Mouse (Mus musculus): ENCODE results near the gene Sinhcaf. TPM values are rescaled to one million over a fixed set of nuclear protein-coding genes. Genes with fewer than 3 reads are reported as not detected.
"Not testable (repeated sequence)": the region's sequence is repeated elsewhere in the genome, so short reads cannot be mapped to it uniquely, and the experiment has no call there.

The Sinhcaf gene
- not detected in 2 replicates for polyA plus RNA-seq (2012; ENCODE audit: insufficient read depth, insufficient read length, low replicate concordance, missing spikeins)

GRCm38 (mm10) chr6:148946409-148946742 lies at the start of gene Sinhcaf:
TSS of gene Sinhcaf (minus strand) at chr6:148946467.
- no peak for TF ChIP-seq POLR2A (IDR thresholded peaks at IDR 0.05; ENCODE audit: insufficient read depth, low read depth, low read length)
- TF ChIP-seq CTCF (IDR thresholded peaks at IDR 0.05; ENCODE audit: insufficient read depth, low read depth, low read length) = no peak
- H3K4me3 ChIP-seq (ENCODE audit: insufficient read depth, low read depth, low read length) = peak within 1 kb of the TSS; percentile 60
- no peak within 1 kb of the TSS for H3K27ac ChIP-seq (ENCODE audit: insufficient read depth, low read depth, low read length)
- H3K4me1 ChIP-seq (ENCODE audit: control insufficient read depth, insufficient read depth, low read length) = peaks cover 11% of the 10 kb centered on the region
- WGBS = under 1% methylated on average over 47 of the region's 47 CpGs

- H3K4me3 ChIP-seq (ENCODE audit: insufficient read depth, low read depth, low read length) = no peak overlapping the region
- H3K27ac ChIP-seq (ENCODE audit: insufficient read depth, low read depth, low read length) = no peak overlapping the region
- H3K4me1 ChIP-seq (ENCODE audit: control insufficient read depth, insufficient read depth, low read length) = no peaks in the 10 kb centered on the region
- 77% methylated on average over 5 of the region's 5 CpGs for WGBS
- no peak for TF ChIP-seq POLR2A (IDR thresholded peaks at IDR 0.05; ENCODE audit: insufficient read depth, low read depth, low read length)
- TF ChIP-seq CTCF (IDR thresholded peaks at IDR 0.05; ENCODE audit: insufficient read depth, low read depth, low read length) = no peak
Observed at GRCm38 (mm10) chr6:148994327-148994999, 48.2 kb upstream of the Sinhcaf start.

GRCm38 (mm10) chr6:148993117-148994077 lies 47.1 kb upstream of the Sinhcaf start:
- Histone ChIP-seq H3K27ac (ENCODE audit: insufficient read depth, low read depth, low read length) (no peak overlapping the region), H3K4me1 (ENCODE audit: control insufficient read depth, insufficient read depth, low read length) (no peaks in the 10 kb centered on the region), H3K4me3 (ENCODE audit: insufficient read depth, low read depth, low read length) (no peak overlapping the region)
- WGBS = 26% methylated on average over 9 of the region's 9 CpGs
- TF ChIP-seq CTCF (IDR thresholded peaks at IDR 0.05; ENCODE audit: insufficient read depth, low read depth, low read length) (no peak), POLR2A (IDR thresholded peaks at IDR 0.05; ENCODE audit: insufficient read depth, low read depth, low read length) (no peak)

GRCm38 (mm10) chr6:148992373-148993116 lies 46.3 kb upstream of the Sinhcaf start:
- no peak for TF ChIP-seq CTCF (IDR thresholded peaks at IDR 0.05; ENCODE audit: insufficient read depth, low read depth, low read length)
- TF ChIP-seq POLR2A (IDR thresholded peaks at IDR 0.05; ENCODE audit: insufficient read depth, low read depth, low read length) = no peak
- Histone ChIP-seq H3K4me1 (ENCODE audit: control insufficient read depth, insufficient read depth, low read length) (no peaks in the 10 kb centered on the region), H3K27ac (ENCODE audit: insufficient read depth, low read depth, low read length) (no peak overlapping the region), H3K4me3 (ENCODE audit: insufficient read depth, low read depth, low read length) (no peak overlapping the region)
- WGBS = 70% methylated on average over 4 of the region's 4 CpGs

- Histone ChIP-seq H3K4me1 (ENCODE audit: control insufficient read depth, insufficient read depth, low read length) (no peaks in the 10 kb centered on the region), H3K27ac (ENCODE audit: insufficient read depth, low read depth, low read length) (no peak overlapping the region), H3K4me3 (ENCODE audit: insufficient read depth, low read depth, low read length) (no peak overlapping the region)
- WGBS = 57% methylated on average over 6 of the region's 6 CpGs
- TF ChIP-seq POLR2A (IDR thresholded peaks at IDR 0.05; ENCODE audit: insufficient read depth, low read depth, low read length) = no peak
- TF ChIP-seq CTCF (IDR thresholded peaks at IDR 0.05; ENCODE audit: insufficient read depth, low read depth, low read length) = no peak
Observed at GRCm38 (mm10) chr6:148991660-148992372, 45.5 kb upstream of the Sinhcaf start.

GRCm38 (mm10) chr6:148989792-148990491 lies 43.7 kb upstream of the Sinhcaf start:
- H3K4me1 ChIP-seq (ENCODE audit: control insufficient read depth, insufficient read depth, low read length); H3K27ac ChIP-seq (ENCODE audit: insufficient read depth, low read depth, low read length); H3K4me3 ChIP-seq (ENCODE audit: insufficient read depth, low read depth, low read length): not testable (repeated sequence)
- 83% methylated on average over 3 of the region's 3 CpGs for WGBS

- Histone ChIP-seq H3K4me3 (ENCODE audit: insufficient read depth, low read depth, low read length) (no peak overlapping the region), H3K4me1 (ENCODE audit: control insufficient read depth, insufficient read depth, low read length) (peaks cover 3% of the 10 kb centered on the region; the same call in 1 of the 2 replicates), H3K27ac (ENCODE audit: insufficient read depth, low read depth, low read length) (no peak overlapping the region)
- 90% methylated on average over 4 of the region's 4 CpGs for WGBS
- TF ChIP-seq CTCF (IDR thresholded peaks at IDR 0.05; ENCODE audit: insufficient read depth, low read depth, low read length) (no peak), POLR2A (IDR thresholded peaks at IDR 0.05; ENCODE audit: insufficient read depth, low read depth, low read length) (no peak)
Observed at GRCm38 (mm10) chr6:148986003-148986402, 39.7 kb upstream of the Sinhcaf start.

- no peak overlapping the region for H3K27ac ChIP-seq (ENCODE audit: insufficient read depth, low read depth, low read length)
- 77% methylated on average over 3 of the region's 3 CpGs for WGBS
- no peak overlapping the region for H3K4me3 ChIP-seq (ENCODE audit: insufficient read depth, low read depth, low read length)
- peaks cover 3% of the 10 kb centered on the region; the same call in 1 of the 2 replicates for H3K4me1 ChIP-seq (ENCODE audit: control insufficient read depth, insufficient read depth, low read length)
- no peak for TF ChIP-seq CTCF (IDR thresholded peaks at IDR 0.05; ENCODE audit: insufficient read depth, low read depth, low read length)
Observed at GRCm38 (mm10) chr6:148980495-148980894, 34.2 kb upstream of the Sinhcaf start.
